Mouse (Mus musculus) kidney, adult 9 months (tissue): ENCODE results near the gene Krtap28-13.

Source experiments
- DNase-seq: peaks from one replicate; pipeline ENCODE4 v3.0.0; 2022

Gene Krtap28-13

DNA sequence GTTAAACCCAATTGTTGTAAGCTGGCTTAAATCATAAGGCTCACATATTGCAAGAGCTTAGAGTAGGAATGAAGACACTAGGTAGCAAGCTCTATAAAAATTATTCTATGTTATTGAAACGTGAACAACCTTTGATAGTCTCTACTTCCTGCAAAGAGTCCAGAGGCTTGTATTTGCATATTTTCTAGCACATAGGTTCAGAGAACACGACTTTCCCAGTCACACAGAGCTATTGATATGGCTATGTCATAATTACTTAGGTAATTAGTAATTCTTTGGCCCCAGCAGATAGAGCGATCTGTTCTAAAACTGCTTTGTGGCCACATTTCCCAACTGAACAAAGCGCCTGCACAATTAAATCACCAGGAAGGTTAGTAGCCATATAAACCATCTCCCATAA, 36.2 kb downstream of the Krtap28-13 start:
- DNase-seq = no peak

DNA sequence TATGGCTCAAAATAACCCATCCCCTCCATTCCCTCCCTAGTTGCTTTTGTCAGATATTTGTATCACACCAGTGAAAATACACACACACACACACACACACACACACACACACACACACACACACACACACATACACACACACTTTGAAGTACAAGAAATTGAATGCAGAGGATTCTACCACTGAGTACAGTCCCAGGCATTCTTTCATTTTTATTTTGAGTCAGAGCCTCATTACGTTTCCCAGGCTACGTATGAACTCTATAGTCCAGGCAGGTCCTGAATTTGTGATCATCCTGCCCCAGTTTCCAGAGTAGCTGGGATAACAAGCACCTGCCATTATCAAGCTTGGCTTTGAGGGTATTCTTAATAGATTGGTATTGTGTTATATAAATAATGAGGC, 38.4 kb downstream of the Krtap28-13 start:
- DNase-seq = no peak

DNA sequence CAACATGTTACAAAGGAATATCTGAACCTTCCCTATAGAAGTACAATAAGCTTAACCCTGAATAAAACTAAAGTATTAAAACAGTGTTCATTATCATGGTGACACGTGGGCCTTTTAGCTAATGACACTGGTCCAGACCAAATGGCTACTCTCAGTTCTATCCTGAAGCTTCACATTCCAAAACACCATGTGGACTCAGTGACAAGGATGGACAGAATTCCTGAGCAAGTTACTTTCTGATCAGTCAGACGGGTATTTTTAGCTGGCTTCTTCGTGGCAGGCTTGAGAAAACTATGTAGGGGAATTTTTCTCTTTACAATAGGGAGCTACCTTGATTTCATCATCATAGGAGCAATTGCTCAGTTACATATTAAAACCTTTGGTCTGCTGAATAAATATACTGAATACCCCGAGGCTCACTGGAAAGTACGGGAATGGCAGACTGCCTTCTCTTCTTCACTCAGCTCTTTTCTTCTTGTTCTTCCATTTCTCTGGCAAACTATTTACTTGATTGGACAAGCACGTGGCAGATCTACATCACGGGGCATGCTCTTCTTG, 38.9 kb downstream of the Krtap28-13 start:
- peak; percentile 12 for DNase-seq

DNA sequence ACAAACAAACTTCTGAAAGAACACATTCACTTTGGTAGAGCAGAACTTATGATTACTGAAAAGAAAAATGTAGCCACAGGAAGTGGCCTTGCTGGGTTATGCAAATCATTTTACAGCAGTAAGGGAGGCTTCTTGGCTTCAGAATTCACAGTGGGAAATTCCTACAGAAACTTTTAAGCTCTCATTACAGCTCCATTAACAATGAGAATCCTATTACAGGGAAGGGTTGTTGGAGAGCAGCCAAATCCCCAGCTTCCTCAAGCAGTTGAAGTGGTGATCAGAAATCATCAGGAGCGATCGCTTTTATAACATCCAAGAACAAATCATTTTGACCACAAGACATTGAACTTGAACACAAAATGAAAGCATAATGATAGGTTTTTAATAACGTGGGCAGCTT, 41.2 kb downstream of the Krtap28-13 start:
- DNase-seq = peak; percentile 18

DNA sequence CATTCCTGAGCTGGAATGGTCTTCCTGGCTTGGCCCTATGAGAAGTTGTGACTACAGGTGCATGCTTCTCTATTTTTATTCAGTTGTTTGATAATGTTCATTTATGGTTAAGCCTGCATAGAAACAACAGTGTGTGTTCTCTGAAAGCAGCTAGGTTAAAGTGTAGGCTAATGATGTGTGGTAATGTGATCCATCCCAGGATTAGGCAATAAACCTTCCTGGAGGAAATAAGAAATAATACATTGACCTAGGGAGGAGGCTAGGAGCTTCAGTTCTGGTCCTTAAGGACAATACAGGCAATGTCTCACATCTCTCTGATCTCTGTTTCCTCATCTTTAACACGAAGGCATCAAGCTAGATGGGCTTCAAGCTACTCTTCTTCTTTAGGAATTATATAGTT, 44.7 kb downstream of the Krtap28-13 start:
- no peak for DNase-seq

DNA sequence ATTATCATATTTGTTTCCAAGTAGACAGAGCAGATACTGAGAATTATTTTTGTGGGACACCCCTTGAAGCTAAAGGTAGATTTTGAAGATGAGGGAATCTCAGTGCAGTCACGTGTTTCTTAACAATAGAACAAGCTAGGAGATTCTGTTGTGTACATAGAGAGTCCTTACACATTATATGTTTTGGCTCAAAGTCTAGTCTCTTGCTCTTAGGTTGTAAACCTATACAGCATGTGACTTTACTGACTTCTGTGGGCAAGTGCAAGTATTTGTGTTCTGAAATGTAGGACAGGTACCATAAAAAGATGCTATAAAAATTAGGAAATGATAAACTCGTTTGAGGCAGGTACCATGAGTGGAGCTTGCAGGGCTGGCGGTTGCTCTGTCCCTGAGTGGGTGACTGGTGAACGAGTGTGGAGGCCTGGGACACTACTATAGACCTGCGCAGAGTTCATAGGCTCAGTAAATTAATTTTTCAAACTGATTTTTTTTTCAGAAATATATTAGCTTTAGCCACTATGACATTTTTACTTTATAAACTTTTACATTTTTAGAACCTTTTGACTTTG, 46.8 kb downstream of the Krtap28-13 start:
- DNase-seq = no peak

DNA sequence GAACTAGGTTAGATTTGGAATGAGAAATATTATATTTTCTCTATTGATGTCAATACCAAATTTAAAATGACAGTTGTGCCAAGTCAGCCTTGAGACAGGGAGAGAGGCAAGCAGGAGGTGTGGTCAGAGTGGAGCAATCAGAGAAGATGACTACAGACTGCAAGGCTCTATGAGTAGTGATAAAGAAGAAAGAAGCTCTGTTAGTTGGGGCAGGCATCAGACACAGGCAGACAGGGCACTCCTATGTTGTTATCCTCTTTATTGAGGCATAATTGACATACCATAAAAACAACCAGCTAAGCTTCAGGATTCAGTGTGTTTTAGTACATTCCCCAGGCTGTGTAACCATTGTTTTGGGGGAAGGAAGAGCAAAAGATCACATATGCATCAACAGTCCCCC, 50.3 kb downstream of the Krtap28-13 start:
- no peak for DNase-seq
